Mouse (Mus musculus): ENCODE measurements around the gene Plekhm3. TPM values are rescaled to one million over a fixed set of nuclear protein-coding genes. Genes with fewer than 3 reads are reported as not detected.
"Not testable (repeated sequence)": the region's sequence is repeated elsewhere in the genome, so short reads cannot be mapped to it uniquely, and the experiment has no call there.

Plekhm3 gene
- polyA plus RNA-seq (2015; fragmentation: Nextera tagmentation; extraction: Ambion mirVana), result 6.8 and 7.6 TPM in 2 replicates

DNA sequence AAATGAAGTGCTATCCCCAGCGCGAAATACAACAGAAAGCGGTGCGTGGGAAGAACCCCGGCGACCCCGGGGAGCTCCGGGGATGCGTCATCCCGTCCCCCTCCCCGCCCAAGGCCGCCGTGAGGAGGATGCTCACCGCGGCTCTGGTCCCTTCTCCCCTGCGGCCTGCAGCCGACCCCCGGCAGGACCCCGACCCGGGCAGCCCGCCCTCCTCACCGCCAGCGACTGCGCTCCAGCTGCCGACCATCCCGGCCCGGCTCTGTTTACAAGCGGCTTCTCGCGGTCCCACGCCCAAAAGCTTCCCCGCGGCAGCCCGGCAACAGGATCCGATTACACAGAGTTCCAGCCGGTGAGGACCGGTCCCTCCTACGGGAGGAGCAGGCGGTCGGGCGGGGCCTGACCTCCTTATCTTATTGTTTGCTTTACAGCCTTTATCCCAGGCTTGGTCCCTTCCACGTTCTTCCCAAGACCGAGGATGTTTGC lies at the start of gene Plekhm3:
Gene Plekhm3 (minus strand): TSS at position 346 of the 483 bp plus-strand sequence.
- H3K27me3 ChIP-seq, result no peaks in the 10 kb centered on the region
- peak; percentile 81 for ATAC-seq (ENCODE audit: insufficient number of reproducible peaks, low FRiP score, low TSS enrichment, low read depth)
- H3K36me3 ChIP-seq, result no peaks in the 10 kb centered on the region
- WGBS, result 0% methylated on average over 36 of the region's 43 CpGs
- H3K9me3 ChIP-seq (replicated peaks), result no peaks in the 10 kb centered on the region
- H3K27ac ChIP-seq (replicated peaks), result 0 out of 2 replicates have a peak within 1 kb of the TSS, but pooled peaks have one; percentile 29
- peak within 1 kb of the TSS; percentile 66 for H3K9ac ChIP-seq
- H3K4me3 ChIP-seq (replicated peaks), result peak within 1 kb of the TSS; percentile 83
- H3K4me1 ChIP-seq, result no peaks in the 10 kb centered on the region
- H3K4me2 ChIP-seq (replicated peaks), result peak within 1 kb of the TSS; percentile 63

DNA sequence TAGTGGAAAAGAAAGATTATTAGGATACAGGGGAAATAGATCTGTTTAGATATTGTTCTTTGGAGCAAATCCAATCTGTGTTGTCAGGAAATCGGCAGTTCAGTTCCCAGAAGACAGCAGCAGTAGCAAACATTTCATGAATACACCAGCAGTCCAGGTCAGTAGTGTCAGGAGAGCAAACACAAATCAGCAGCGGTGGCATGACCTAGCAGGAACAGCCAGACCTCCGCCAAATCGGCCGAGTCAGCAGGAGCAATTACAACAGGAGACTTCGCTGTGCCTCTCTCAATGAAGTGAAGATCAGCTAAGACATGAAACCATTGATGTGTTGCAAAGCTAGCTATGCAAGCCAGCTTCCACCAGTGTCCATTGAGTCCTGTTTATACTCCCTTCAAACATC lies 49.0 kb upstream of the Plekhm3 start:
- 88% methylated on average over 6 of the region's 6 CpGs for WGBS

DNA sequence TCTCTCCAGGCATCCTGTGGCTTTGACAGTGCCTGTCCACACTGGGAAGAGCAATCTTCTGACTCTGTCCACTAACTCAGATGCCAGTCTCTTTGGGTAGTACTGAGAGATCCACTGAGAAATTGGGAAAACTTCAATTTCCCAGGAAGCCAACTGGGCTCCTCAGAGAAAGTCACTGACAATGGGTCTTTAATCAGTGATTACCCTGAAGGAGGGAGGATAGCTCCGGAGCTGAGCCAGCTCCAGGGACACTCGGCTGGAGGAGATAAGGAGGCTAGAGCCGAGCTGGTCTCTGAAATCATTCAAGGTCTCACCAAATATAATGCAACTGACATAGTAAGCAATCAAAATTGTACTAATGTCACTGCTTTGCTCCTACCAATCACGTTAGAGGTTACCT lies 47.9 kb upstream of the Plekhm3 start:
- no peak overlapping the region for H3K27ac ChIP-seq (replicated peaks)
- no peaks in the 10 kb centered on the region for H3K27me3 ChIP-seq
- H3K4me1 ChIP-seq, result no peaks in the 10 kb centered on the region
- H3K4me2 ChIP-seq (replicated peaks), result no peak overlapping the region
- H3K36me3 ChIP-seq, result no peaks in the 10 kb centered on the region
- 75% methylated on average over 4 of the region's 4 CpGs for WGBS
- no peak overlapping the region for H3K9ac ChIP-seq
- H3K9me3 ChIP-seq (replicated peaks), result no peaks in the 10 kb centered on the region
- no peak overlapping the region for H3K4me3 ChIP-seq (replicated peaks)
- ATAC-seq (ENCODE audit: insufficient number of reproducible peaks, low FRiP score, low TSS enrichment, low read depth), result no peak

More for the DNA sequence above, 49.0 kb upstream of the Plekhm3 start:
- Histone ChIP-seq H3K4me1 (no peaks in the 10 kb centered on the region), H3K4me2 (replicated peaks) (no peak overlapping the region), H3K4me3 (replicated peaks) (no peak overlapping the region), H3K9ac (no peak overlapping the region), H3K27ac (replicated peaks) (no peak overlapping the region), H3K9me3 (replicated peaks) (no peaks in the 10 kb centered on the region), H3K27me3 (no peaks in the 10 kb centered on the region), H3K36me3 (no peaks in the 10 kb centered on the region)
- ATAC-seq (ENCODE audit: insufficient number of reproducible peaks, low FRiP score, low TSS enrichment, low read depth), result no peak

DNA sequence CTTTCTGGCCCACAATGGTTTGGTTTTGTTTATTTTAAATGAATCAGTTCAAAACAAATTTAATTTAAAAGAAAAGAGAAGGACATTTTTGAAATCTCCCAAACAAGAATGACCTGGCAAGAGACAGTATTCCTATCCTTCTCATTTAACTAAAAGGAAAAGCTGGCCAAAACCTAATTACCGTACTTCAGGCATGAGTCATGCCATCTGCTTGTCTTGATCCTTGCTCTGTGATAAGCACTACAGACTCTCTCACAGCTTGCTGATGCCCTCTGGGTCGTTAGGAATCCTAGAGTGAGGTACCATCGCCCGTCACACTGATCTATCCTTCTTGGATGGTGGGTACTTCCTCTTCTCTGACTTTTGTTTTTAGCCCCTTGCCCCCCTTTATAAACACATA lies 36.6 kb upstream of the Plekhm3 start:
- no peaks in the 10 kb centered on the region for H3K9me3 ChIP-seq (replicated peaks)
- no peak overlapping the region for H3K9ac ChIP-seq
- no peak overlapping the region for H3K27ac ChIP-seq (replicated peaks)
- no peak for ATAC-seq (ENCODE audit: insufficient number of reproducible peaks, low FRiP score, low TSS enrichment, low read depth)
- WGBS, result 62% methylated on average over 4 of the region's 4 CpGs
- H3K4me1 ChIP-seq, result no peaks in the 10 kb centered on the region
- no peak overlapping the region for H3K4me2 ChIP-seq (replicated peaks)
- no peaks in the 10 kb centered on the region for H3K27me3 ChIP-seq
- no peak overlapping the region for H3K4me3 ChIP-seq (replicated peaks)
- H3K36me3 ChIP-seq, result no peaks in the 10 kb centered on the region

DNA sequence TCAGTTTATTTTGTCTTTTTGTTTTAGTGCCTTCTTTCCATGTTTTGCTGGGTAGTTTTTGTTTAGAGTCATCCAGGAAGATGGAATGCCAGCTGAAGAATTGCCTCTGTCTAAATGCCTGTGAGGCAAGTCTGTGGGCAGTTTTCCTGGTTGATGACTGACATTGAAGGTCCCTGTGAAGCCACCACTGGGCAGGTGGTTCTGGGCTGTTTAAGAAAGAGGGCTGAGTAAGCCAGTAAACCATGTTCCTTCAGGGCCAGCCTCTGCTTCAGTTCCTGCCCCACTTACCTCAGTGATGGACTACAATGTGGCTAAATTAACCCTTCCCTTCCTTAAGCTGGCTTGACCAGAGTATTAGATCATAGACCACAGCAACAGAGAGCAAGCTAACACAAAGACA lies 31.6 kb upstream of the Plekhm3 start:
- Histone ChIP-seq H3K27ac (replicated peaks) (no peak overlapping the region), H3K9me3 (replicated peaks) (no peaks in the 10 kb centered on the region), H3K36me3 (no peaks in the 10 kb centered on the region), H3K9ac (no peak overlapping the region), H3K27me3 (no peaks in the 10 kb centered on the region), H3K4me1 (no peaks in the 10 kb centered on the region), H3K4me2 (replicated peaks) (no peak overlapping the region), H3K4me3 (replicated peaks) (no peak overlapping the region)
- no peak for ATAC-seq (ENCODE audit: insufficient number of reproducible peaks, low FRiP score, low TSS enrichment, low read depth)

DNA sequence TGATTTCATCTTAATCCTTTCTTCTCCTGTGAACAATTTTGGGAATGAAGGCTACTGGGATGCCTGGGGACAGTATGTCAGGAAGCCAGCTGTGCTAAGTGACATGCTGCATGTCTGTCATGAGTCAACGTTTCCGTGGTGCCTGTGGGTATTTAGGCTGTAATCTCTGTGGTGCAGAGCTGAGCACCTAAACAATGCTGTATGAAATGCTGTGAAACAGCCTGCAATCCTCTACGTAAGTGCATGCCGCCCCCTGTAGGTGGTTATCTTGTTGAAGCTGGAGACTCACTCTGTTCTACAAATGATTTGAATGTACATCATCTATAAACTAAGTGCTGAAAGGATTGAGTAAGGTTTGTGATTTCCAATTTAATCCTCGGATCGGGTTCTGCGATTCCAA lies 29.5 kb upstream of the Plekhm3 start:
- H3K9ac ChIP-seq, result no peak overlapping the region
- WGBS, result 37% methylated on average over 7 of the region's 7 CpGs
- no peaks in the 10 kb centered on the region for H3K4me1 ChIP-seq
- no peak overlapping the region for H3K27ac ChIP-seq (replicated peaks)
- H3K27me3 ChIP-seq, result no peaks in the 10 kb centered on the region
- no peaks in the 10 kb centered on the region for H3K36me3 ChIP-seq
- H3K4me2 ChIP-seq (replicated peaks), result no peak overlapping the region
- ATAC-seq (ENCODE audit: insufficient number of reproducible peaks, low FRiP score, low TSS enrichment, low read depth), result no peak
- no peaks in the 10 kb centered on the region for H3K9me3 ChIP-seq (replicated peaks)
- no peak overlapping the region for H3K4me3 ChIP-seq (replicated peaks)

DNA sequence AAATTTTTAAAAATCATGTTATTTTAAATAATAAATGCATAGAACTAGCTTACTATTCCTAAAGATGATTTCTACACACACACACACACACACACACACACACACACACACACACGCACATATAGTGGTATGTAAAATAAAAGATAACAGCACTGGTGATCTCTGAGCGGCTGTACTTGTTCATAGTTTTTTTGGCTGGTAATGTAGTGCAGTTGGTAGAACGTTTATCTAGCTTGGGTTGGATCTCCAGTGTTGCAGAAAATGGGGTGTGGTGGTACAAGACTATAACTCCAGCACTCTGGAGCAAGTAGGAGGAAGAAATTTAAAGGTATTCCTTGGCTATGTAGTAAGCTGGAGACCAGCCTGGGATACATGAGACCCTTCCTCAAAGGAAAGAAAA lies 26.6 kb upstream of the Plekhm3 start:
- H3K9ac ChIP-seq, result no peak overlapping the region
- H3K36me3 ChIP-seq, result no peaks in the 10 kb centered on the region
- H3K27ac ChIP-seq (replicated peaks), result no peak overlapping the region
- H3K9me3 ChIP-seq (replicated peaks), result no peaks in the 10 kb centered on the region
- WGBS, result 84% methylated on average over 3 of the region's 3 CpGs
- H3K4me3 ChIP-seq (replicated peaks), result no peak overlapping the region
- no peaks in the 10 kb centered on the region for H3K4me1 ChIP-seq
- no peak for ATAC-seq (ENCODE audit: insufficient number of reproducible peaks, low FRiP score, low TSS enrichment, low read depth)
- H3K27me3 ChIP-seq, result no peaks in the 10 kb centered on the region
- no peak overlapping the region for H3K4me2 ChIP-seq (replicated peaks)

DNA sequence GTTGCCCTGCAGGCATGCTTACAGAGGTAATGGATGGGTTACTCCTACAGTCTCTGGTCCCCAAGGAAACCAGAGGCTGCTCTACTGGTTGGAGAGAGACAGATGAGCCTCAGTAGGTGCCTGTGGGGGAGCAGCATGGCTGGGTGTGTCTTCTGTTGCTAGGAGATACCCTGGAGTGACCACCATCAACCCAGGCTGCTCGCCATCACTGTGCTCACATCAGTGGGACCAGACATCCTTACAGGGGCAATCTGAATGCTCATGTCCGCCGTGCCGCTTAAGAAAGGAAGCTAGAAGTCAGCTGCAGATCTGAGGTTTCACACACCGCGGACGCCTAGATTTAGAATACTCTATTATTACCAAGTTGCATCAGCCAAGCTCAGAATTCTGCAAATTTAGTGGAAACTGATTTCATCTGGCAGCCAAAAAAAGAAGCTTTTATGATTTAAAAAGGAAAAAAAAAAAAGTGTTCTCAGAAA lies 21.7 kb upstream of the Plekhm3 start:
- ATAC-seq (ENCODE audit: insufficient number of reproducible peaks, low FRiP score, low TSS enrichment, low read depth), result no peak
- Histone ChIP-seq H3K4me1 (no peaks in the 10 kb centered on the region), H3K27ac (replicated peaks) (no peak overlapping the region), H3K9me3 (replicated peaks) (no peaks in the 10 kb centered on the region), H3K27me3 (no peaks in the 10 kb centered on the region), H3K4me2 (replicated peaks) (no peak overlapping the region), H3K9ac (no peak overlapping the region), H3K4me3 (replicated peaks) (no peak overlapping the region), H3K36me3 (no peaks in the 10 kb centered on the region)
- WGBS, result 64% methylated on average over 7 of the region's 7 CpGs

DNA sequence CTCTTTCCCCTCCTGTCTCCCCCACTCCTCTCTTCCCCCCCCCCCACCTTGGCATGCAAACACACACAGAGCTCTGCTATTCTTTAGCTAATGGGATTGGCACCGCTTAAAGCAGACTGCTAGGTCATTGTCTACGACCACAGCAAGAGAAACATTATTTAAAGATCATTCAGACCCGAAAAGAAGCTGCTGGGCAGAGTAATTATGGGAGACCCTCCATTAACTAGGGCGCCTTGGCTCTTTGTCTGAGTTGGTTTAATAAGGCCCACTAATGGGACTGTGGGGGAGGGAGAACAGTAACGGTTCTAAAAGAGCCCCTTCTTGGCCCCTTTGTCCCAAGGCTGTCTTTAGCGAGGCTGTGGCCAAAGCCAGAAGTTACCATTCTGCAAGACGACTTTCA lies 18.7 kb upstream of the Plekhm3 start:
- H3K4me2 ChIP-seq (replicated peaks), result no peak overlapping the region
- H3K4me1 ChIP-seq, result no peaks in the 10 kb centered on the region
- no peak overlapping the region for H3K9ac ChIP-seq
- H3K9me3 ChIP-seq (replicated peaks), result no peaks in the 10 kb centered on the region
- no peak for ATAC-seq (ENCODE audit: insufficient number of reproducible peaks, low FRiP score, low TSS enrichment, low read depth)
- no peak overlapping the region for H3K4me3 ChIP-seq (replicated peaks)
- no peaks in the 10 kb centered on the region for H3K36me3 ChIP-seq
- H3K27ac ChIP-seq (replicated peaks), result no peak overlapping the region
- WGBS, result 23% methylated on average over 7 of the region's 7 CpGs
- no peaks in the 10 kb centered on the region for H3K27me3 ChIP-seq

DNA sequence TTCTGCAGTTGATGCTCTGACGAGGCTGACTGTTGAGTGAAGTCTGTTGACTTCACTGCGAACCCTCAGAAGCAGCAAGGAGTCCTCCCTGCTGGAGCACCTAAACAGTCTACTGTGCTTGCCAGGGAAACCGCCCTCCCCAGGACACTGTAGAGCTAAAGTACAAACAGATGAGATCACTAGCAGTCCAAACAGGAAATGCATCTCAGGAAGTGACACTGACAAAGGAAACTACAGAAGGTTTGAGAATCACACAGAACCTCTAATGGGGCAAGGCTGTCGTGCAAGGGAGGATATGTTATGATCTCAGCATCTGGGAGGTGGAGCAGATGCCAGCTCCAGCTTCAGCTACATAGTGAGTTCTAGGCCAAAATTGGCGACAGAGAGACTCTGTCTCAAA lies 14.1 kb upstream of the Plekhm3 start:
- H3K27ac ChIP-seq (replicated peaks), result no peak overlapping the region
- no peaks in the 10 kb centered on the region for H3K27me3 ChIP-seq
- no peaks in the 10 kb centered on the region for H3K9me3 ChIP-seq (replicated peaks)
- ATAC-seq (ENCODE audit: insufficient number of reproducible peaks, low FRiP score, low TSS enrichment, low read depth), result no peak
- 62% methylated on average over 5 of the region's 5 CpGs for WGBS
- no peaks in the 10 kb centered on the region for H3K36me3 ChIP-seq
- H3K4me1 ChIP-seq, result no peaks in the 10 kb centered on the region
- no peak overlapping the region for H3K4me3 ChIP-seq (replicated peaks)
- no peak overlapping the region for H3K9ac ChIP-seq
- no peak overlapping the region for H3K4me2 ChIP-seq (replicated peaks)

DNA sequence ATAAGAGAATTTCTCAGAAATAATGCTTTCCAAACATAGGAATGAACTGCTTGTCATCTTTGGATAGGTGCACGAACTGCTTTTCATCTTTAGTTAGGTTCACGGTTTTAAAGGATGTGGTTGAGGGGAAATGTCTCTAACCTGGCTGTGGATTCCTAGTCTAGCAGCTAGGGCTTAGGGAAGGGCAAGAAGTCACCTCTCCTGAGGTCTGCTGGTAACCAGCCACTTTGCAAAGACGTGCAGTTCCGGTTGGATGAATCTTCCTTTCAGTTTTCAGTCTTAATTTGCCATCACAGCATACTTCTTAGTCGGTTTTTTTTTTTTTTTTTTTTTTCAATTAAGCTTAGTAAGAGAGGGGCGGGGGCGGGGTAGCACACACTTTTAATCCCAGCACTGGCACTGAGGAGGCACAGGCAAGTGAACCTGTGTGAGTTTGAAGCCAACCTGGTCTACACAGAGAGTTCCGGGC lies 431 bp upstream of the Plekhm3 start:
- Histone ChIP-seq H3K27me3 (no peaks in the 10 kb centered on the region), H3K4me1 (no peaks in the 10 kb centered on the region), H3K36me3 (no peaks in the 10 kb centered on the region), H3K9ac (peak overlapping the region; percentile 66), H3K9me3 (replicated peaks) (no peaks in the 10 kb centered on the region), H3K4me3 (replicated peaks) (peak overlapping the region; percentile 83), H3K27ac (replicated peaks) (0 out of 2 replicates have a peak overlapping the region, but pooled peaks have one; percentile 29), H3K4me2 (replicated peaks) (peak overlapping the region; percentile 63)
- WGBS, result 47% methylated on average over 8 of the region's 8 CpGs
- ATAC-seq (ENCODE audit: insufficient number of reproducible peaks, low FRiP score, low TSS enrichment, low read depth), result no peak

DNA sequence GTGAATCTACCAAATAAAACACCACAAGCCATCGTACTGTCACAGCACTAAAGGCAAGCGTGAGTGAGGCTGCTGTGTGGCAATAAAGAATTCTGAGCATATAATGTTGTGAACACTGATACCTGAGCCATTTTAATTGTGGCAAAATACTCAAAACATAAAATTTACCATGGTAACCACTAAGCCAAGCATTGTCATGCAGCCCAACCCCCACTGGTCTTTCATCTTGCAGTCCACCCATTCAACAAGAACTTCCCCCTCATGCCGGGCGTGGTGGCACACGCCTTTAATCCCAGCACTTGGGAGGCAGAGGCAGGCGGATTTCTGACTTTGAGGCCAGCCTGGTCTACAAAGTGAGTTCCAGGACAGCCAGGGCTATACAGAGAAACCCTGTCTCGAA lies 1.8 kb downstream of the Plekhm3 start:
- H3K4me3 ChIP-seq (replicated peaks); H3K9me3 ChIP-seq (replicated peaks); H3K27me3 ChIP-seq; H3K4me2 ChIP-seq (replicated peaks); H3K9ac ChIP-seq; H3K27ac ChIP-seq (replicated peaks); ATAC-seq (ENCODE audit: insufficient number of reproducible peaks, low FRiP score, low TSS enrichment, low read depth); H3K4me1 ChIP-seq; H3K36me3 ChIP-seq: not testable (repeated sequence)
- 87% methylated on average over 7 of the region's 7 CpGs for WGBS

Measured in embryonic facial prominence, embryonic 15.5 days (tissue).